Mouse (Mus musculus): ENCODE measurements around the gene Myl3. TPM values are rescaled to one million over a fixed set of nuclear protein-coding genes. Genes with fewer than 3 reads are reported as not detected.

Gene Myl3
- total and polyA plus RNA-seq, 3 experiments: not detected

GRCm38 (mm10) chr9:110712545-110712944 lies 29.1 kb upstream of the Myl3 start:
- DNase-seq (ENCODE audit: low read depth, low spot score): no peak
- peaks cover 0 to 8% of the 10 kb centered on the region in 2 experiments; a peak in 2 of 4 replicates for H3K36me3 ChIP-seq (ENCODE audit: control insufficient read depth in 1 of 2, insufficient read depth in 2 of 2, low read length in 2 of 2)
- H3K4me3 ChIP-seq (ENCODE audit: control insufficient read depth in 1 of 2, insufficient read depth in 1 of 2, low read depth in 2 of 2, low read length in 2 of 2): no peak overlapping the region
- no peaks in the 10 kb centered on the region for H3K79me2 ChIP-seq (ENCODE audit: control insufficient read depth, insufficient read depth, low read length, poor library complexity)
- peaks cover 0 to 5% of the 10 kb centered on the region in 2 experiments; a peak in 1 of 4 replicates for H3K4me1 ChIP-seq (ENCODE audit: control insufficient read depth in 1 of 2, insufficient read depth in 2 of 2, low read length in 2 of 2)
- H3K27me3 ChIP-seq (ENCODE audit: control insufficient read depth in 1 of 2, insufficient read depth in 2 of 2, low read length in 2 of 2): no peaks in the 10 kb centered on the region
- H3K9me3 ChIP-seq (replicated peaks; ENCODE audit: insufficient read depth, low read length): no peaks in the 10 kb centered on the region
- no peak overlapping the region for H3K27ac ChIP-seq (ENCODE audit: control insufficient read depth, low read depth, low read length)
- no peak for TF ChIP-seq MYC (IDR thresholded peaks at IDR 0.05; ENCODE audit: low read depth, low read length)
- TF ChIP-seq RCOR1 (IDR thresholded peaks at IDR 0.05; ENCODE audit: low read depth, low read length): no peak
- TF ChIP-seq MXI1 (IDR thresholded peaks at IDR 0.05; ENCODE audit: low read depth, low read length): no peak
- no peak for TF ChIP-seq SIN3A (IDR thresholded peaks at IDR 0.05; ENCODE audit: low read length)
- no peak for TF ChIP-seq ZKSCAN1 (IDR thresholded peaks at IDR 0.05; ENCODE audit: low read depth, low read length)
- TF ChIP-seq TCF12 (IDR thresholded peaks at IDR 0.05; ENCODE audit: low read depth, low read length): no peak
- TF ChIP-seq ZC3H11A (IDR thresholded peaks at IDR 0.05; ENCODE audit: low read depth, low read length): no peak
- no peak for TF ChIP-seq POLR2AphosphoS2 (IDR thresholded peaks at IDR 0.05; ENCODE audit: low read length)
- H3K9ac ChIP-seq (ENCODE audit: control insufficient read depth, low read depth, low read length, poor library complexity, severe bottlenecking): no peak overlapping the region

- Histone ChIP-seq H3K9ac (ENCODE audit: control insufficient read depth, low read depth, low read length, poor library complexity, severe bottlenecking) (no peak overlapping the region), H3K4me1 (ENCODE audit: control insufficient read depth in 1 of 2, insufficient read depth in 2 of 2, low read length in 2 of 2) (peaks cover 0 to 5% of the 10 kb centered on the region in 2 experiments; a peak in 1 of 4 replicates), H3K27me3 (ENCODE audit: control insufficient read depth in 1 of 2, insufficient read depth in 2 of 2, low read length in 2 of 2) (no peaks in the 10 kb centered on the region), H3K27ac (ENCODE audit: control insufficient read depth, low read depth, low read length) (no peak overlapping the region), H3K79me2 (ENCODE audit: control insufficient read depth, insufficient read depth, low read length, poor library complexity) (no peaks in the 10 kb centered on the region), H3K4me3 (ENCODE audit: control insufficient read depth in 1 of 2, insufficient read depth in 1 of 2, low read depth in 2 of 2, low read length in 2 of 2) (no peak overlapping the region), H3K9me3 (replicated peaks; ENCODE audit: insufficient read depth, low read length) (no peaks in the 10 kb centered on the region), H3K36me3 (ENCODE audit: control insufficient read depth in 1 of 2, insufficient read depth in 2 of 2, low read length in 2 of 2) (peaks cover 0 to 8% of the 10 kb centered on the region in 2 experiments; a peak in 2 of 4 replicates)
- TF ChIP-seq MYC (IDR thresholded peaks at IDR 0.05; ENCODE audit: low read depth, low read length) (no peak), CTCF (IDR thresholded peaks at IDR 0.05 in 2 of 3, conservative IDR thresholded peaks at IDR 0.05 in 1 of 3; ENCODE audit: control insufficient read depth in 1 of 3, insufficient read depth in 1 of 3, low read depth in 2 of 3, low read length in 3 of 3, poor library complexity in 1 of 3, severe bottlenecking in 1 of 3) (no peak), RCOR1 (IDR thresholded peaks at IDR 0.05; ENCODE audit: low read depth, low read length) (no peak), SIN3A (IDR thresholded peaks at IDR 0.05; ENCODE audit: low read length) (no peak), USF1 (IDR thresholded peaks at IDR 0.05; ENCODE audit: low read depth, low read length) (no peak), ZKSCAN1 (IDR thresholded peaks at IDR 0.05; ENCODE audit: low read depth, low read length) (no peak), POLR2AphosphoS5 (IDR thresholded peaks at IDR 0.05; ENCODE audit: borderline replicate concordance, low read depth, low read length) (no peak), MAZ (IDR thresholded peaks at IDR 0.05; ENCODE audit: low read depth, low read length) (no peak), POLR2A (IDR thresholded peaks at IDR 0.05; ENCODE audit: control insufficient read depth in 1 of 2, insufficient read depth in 1 of 2, low read depth in 1 of 2, low read length in 2 of 2, poor library complexity in 1 of 2) (no peak), KAT2A (conservative IDR thresholded peaks at IDR 0.05; ENCODE audit: low read depth, low read length) (no peak), MAX (IDR thresholded peaks at IDR 0.05; ENCODE audit: low read length) (no peak), MEF2A (IDR thresholded peaks at IDR 0.05; ENCODE audit: extremely low read depth, insufficient replicate concordance, low read depth, low read length, poor library complexity, severe bottlenecking) (no peak), HCFC1 (IDR thresholded peaks at IDR 0.05; ENCODE audit: low read depth, low read length) (no peak), ZMIZ1 (IDR thresholded peaks at IDR 0.05; ENCODE audit: low read depth, low read length) (no peak), ZC3H11A (IDR thresholded peaks at IDR 0.05; ENCODE audit: low read depth, low read length) (no peak), SMC3 (IDR thresholded peaks at IDR 0.05; ENCODE audit: low read depth, low read length) (no peak)
- DNase-seq (ENCODE audit: low read depth, low spot score): no peak
These were observed 28.3 kb upstream of the Myl3 start for GRCm38 (mm10) chr9:110713389-110713788.
